Mouse (Mus musculus): Measurements from ENCODE around the gene D930048N14Rik. TPM values are rescaled to one million over a fixed set of nuclear protein-coding genes. Genes with fewer than 3 reads are reported as not detected.

The D930048N14Rik gene
- total RNA-seq, 1 experiment, result 4.1 TPM

DNA sequence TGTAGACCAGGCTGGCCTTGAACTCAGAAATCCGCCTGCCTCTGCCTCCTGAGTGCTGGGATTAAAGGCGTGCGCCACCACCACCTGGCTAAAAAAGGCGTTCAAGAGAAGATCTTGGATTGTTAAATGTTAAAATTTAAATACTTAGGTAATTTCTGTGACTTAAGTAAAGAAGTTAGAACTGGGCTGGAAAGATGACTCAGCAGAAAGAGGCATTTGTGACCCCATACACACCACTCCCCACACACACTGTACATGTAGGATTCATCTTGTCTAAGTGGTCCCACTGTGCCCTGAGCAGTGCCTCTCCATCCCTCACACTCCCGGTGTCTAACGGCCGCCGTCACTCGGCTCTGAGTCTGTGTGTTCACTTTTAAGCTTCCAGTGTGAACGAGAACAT, 55.7 kb downstream of the D930048N14Rik start:
- in situ Hi-C loops (cut with MboI; ENCODE audit: low sequenced_read_pairs in 2 of 2, unreplicated experiment in 2 of 2), result no loop called here
- H3K9ac ChIP-seq (ENCODE audit: insufficient read depth, low read depth, low read length, poor library complexity, severe bottlenecking), result no peak overlapping the region
- no peaks in the 10 kb centered on the region for H3K9me3 ChIP-seq (ENCODE audit: control insufficient read depth, insufficient read depth, low read depth, low read length)
- peaks cover 6% of the 10 kb centered on the region for H3K36me3 ChIP-seq (ENCODE audit: control insufficient read depth, insufficient read depth, low read length, poor library complexity, severe bottlenecking)
- H3K27ac ChIP-seq (ENCODE audit: insufficient read depth, low read depth, low read length, poor library complexity, severe bottlenecking), result no peak overlapping the region; the same call in 1 of the 2 replicates
- no peak for DNase-seq (ENCODE audit: low read depth, low spot score)
- H3K4me3 ChIP-seq (ENCODE audit: insufficient read depth in 1 of 2, low read depth in 1 of 2, low read length in 2 of 2, poor library complexity in 1 of 2, severe bottlenecking in 1 of 2), result no peak overlapping the region
- H3K4me1 ChIP-seq (ENCODE audit: control insufficient read depth in 2 of 2, insufficient read depth in 2 of 2, low read length in 2 of 2, poor library complexity in 1 of 2), result peaks cover 3 to 4% of the 10 kb centered on the region in 2 experiments; a peak in 2 of 4 replicates
- TF ChIP-seq CHD2 (IDR thresholded peaks at IDR 0.05; ENCODE audit: low read depth, low read length) (no peak), ZNF384 (IDR thresholded peaks at IDR 0.05; ENCODE audit: low read depth, low read length) (no peak), HCFC1 (IDR thresholded peaks at IDR 0.05; ENCODE audit: borderline replicate concordance, insufficient read depth, low read length) (no peak), ZC3H11A (IDR thresholded peaks at IDR 0.05; ENCODE audit: borderline replicate concordance, low read depth, low read length) (no peak), MAFK (IDR thresholded peaks at IDR 0.05; ENCODE audit: insufficient read depth, low read depth, low read length) (peak; percentile 81)

DNA sequence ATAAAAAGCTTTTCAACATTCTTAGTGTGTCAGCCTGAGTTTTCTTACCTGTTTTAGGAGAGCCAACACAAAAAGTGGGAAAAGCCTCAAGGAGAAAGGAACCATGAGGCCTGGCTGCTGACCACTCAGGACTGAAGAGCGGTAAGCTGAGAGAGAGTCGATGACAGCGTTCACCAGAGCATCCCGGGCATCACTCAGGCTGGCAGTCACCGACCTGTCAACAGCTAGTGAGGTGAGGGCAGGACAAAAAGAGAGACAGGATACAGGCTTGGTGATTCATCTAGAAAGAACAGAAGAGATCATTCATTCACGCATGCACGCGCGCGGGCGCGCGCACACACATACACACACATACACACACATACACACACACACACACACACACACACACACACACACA, 56.3 kb downstream of the D930048N14Rik start:
- peaks cover 8% of the 10 kb centered on the region for H3K36me3 ChIP-seq (ENCODE audit: control insufficient read depth, insufficient read depth, low read length, poor library complexity, severe bottlenecking)
- H3K4me1 ChIP-seq (ENCODE audit: control insufficient read depth in 2 of 2, insufficient read depth in 2 of 2, low read length in 2 of 2, poor library complexity in 1 of 2), result peaks cover 3 to 4% of the 10 kb centered on the region in 2 experiments; a peak in 2 of 4 replicates
- H3K27ac ChIP-seq (ENCODE audit: insufficient read depth, low read depth, low read length, poor library complexity, severe bottlenecking), result no peak overlapping the region
- in situ Hi-C loops (cut with MboI; ENCODE audit: low sequenced_read_pairs in 2 of 2, unreplicated experiment in 2 of 2), result no loop called here
- no peak for TF ChIP-seq ZNF384 (IDR thresholded peaks at IDR 0.05; ENCODE audit: low read depth, low read length)
- TF ChIP-seq MAFK (IDR thresholded peaks at IDR 0.05; ENCODE audit: insufficient read depth, low read depth, low read length), result no peak
- no peak for TF ChIP-seq HCFC1 (IDR thresholded peaks at IDR 0.05; ENCODE audit: borderline replicate concordance, insufficient read depth, low read length)
- TF ChIP-seq CHD2 (IDR thresholded peaks at IDR 0.05; ENCODE audit: low read depth, low read length), result no peak
- no peak for TF ChIP-seq ZC3H11A (IDR thresholded peaks at IDR 0.05; ENCODE audit: borderline replicate concordance, low read depth, low read length)
- H3K4me3 ChIP-seq (ENCODE audit: insufficient read depth in 1 of 2, low read depth in 1 of 2, low read length in 2 of 2, poor library complexity in 1 of 2, severe bottlenecking in 1 of 2), result no peak overlapping the region
- no peak overlapping the region for H3K9ac ChIP-seq (ENCODE audit: insufficient read depth, low read depth, low read length, poor library complexity, severe bottlenecking)
- DNase-seq (ENCODE audit: low read depth, low spot score), result no peak
- H3K9me3 ChIP-seq (ENCODE audit: control insufficient read depth, insufficient read depth, low read depth, low read length), result no peaks in the 10 kb centered on the region

Other genes with a start within 250 kb of the D930048N14Rik start
- gene Phykpl, start 66.2 kb upstream of the D930048N14Rik start, total RNA-seq (2012; rRNA removed), result 23.4 and 27.4 TPM in 2 replicates
- 334 and 505 TPM in 2 replicates for gene Hnrnpab, start 44.1 kb upstream of the D930048N14Rik start, total RNA-seq (2012; rRNA removed)
- gene Nhp2, start 31.2 kb upstream of the D930048N14Rik start, total RNA-seq (2012; rRNA removed), result 452 and 461 TPM in 2 replicates
- 41.1 and 96.5 TPM in 2 replicates for gene Rmnd5b, start 15.1 kb upstream of the D930048N14Rik start, total RNA-seq (2012; rRNA removed)
- gene N4bp3, start 112 bp upstream of the D930048N14Rik start, total RNA-seq (2012; rRNA removed), result 23.7 and 43.8 TPM in 2 replicates
- gene 0610009B22Rik, start 37.9 kb downstream of the D930048N14Rik start, total RNA-seq (2012; rRNA removed), result 21.7 and 38.8 TPM in 2 replicates
- 9.3 and 10.9 TPM in 2 replicates for gene Sec24a, start 112.7 kb downstream of the D930048N14Rik start, total RNA-seq (2012; rRNA removed)
- gene Sar1b, start 112.7 kb downstream of the D930048N14Rik start, total RNA-seq (2012; rRNA removed), result 86.0 and 86.1 TPM in 2 replicates
- 11.5 and 11.8 TPM in 2 replicates for gene Jade2, start 206.7 kb downstream of the D930048N14Rik start, total RNA-seq (2012; rRNA removed)